In genomic region chr2:49472443-49472842, GRCm38 (mm10) we compare ENCODE assay signal across 11 mouse cellular contexts.
"Had no signal": no experiment of that assay in that cellular context is flagged by ENCODE, and none has a peak within 500 bp of the region (broad histone marks: within the 10 kb centered on the region; RNA-seq: fewer than 3 reads in every experiment).

No protein-coding gene starts in this region.

- H3K27me3 ChIP-seq: limb, embryonic 15.5 days; liver, embryonic 12.5 days; lung, embryonic 15.5 days; midbrain, embryonic 13.5 days; stomach, embryonic 15.5 days had no signal

- H3K9ac ChIP-seq: limb, embryonic 15.5 days; liver, embryonic 12.5 days; lung, embryonic 15.5 days; midbrain, embryonic 13.5 days; stomach, embryonic 15.5 days had no signal

- ATAC-seq: liver, embryonic 12.5 days; midbrain, embryonic 13.5 days had no signal

- H3K27ac ChIP-seq: limb, embryonic 15.5 days; liver, embryonic 12.5 days; lung, embryonic 15.5 days; midbrain, embryonic 13.5 days; stomach, embryonic 15.5 days had no signal

- H3K36me3 ChIP-seq: limb, embryonic 15.5 days; liver, embryonic 12.5 days; lung, embryonic 15.5 days; stomach, embryonic 15.5 days had no signal

- H3K4me3 ChIP-seq: limb, embryonic 15.5 days; liver, embryonic 12.5 days; lung, embryonic 15.5 days; midbrain, embryonic 13.5 days; stomach, embryonic 15.5 days had no signal

- DNase-seq: kidney, postnatal 25 days; layer of hippocampus, adult 9-11 months; layer of hippocampus, postnatal 36 days; lung, postnatal 14 days; right cerebral cortex, postnatal 14 days; thymus, postnatal 4 days had no signal

- H3K4me2 ChIP-seq: limb, embryonic 15.5 days; liver, embryonic 12.5 days; lung, embryonic 15.5 days; midbrain, embryonic 13.5 days; stomach, embryonic 15.5 days had no signal

- H3K9me3 ChIP-seq: limb, embryonic 15.5 days; liver, embryonic 12.5 days; lung, embryonic 15.5 days; midbrain, embryonic 13.5 days; stomach, embryonic 15.5 days had no signal
